Mouse (Mus musculus) stomach, embryonic 14.5 days (tissue): ENCODE measurements at regions not wholly inside any gene's neighbourhood (a gene's known extent, or its start where the extent isn't known, plus 50 kb on each side); places are given as distances from the start of the nearest gene placed in this dataset.

Experiments
- ATAC-seq: fragments of 200-750 bp; cut with Nextera tagmentation; 2 replicates; pipeline ENCODE4 v1.8.0; 2017; ENCODE audit warnings: low read depth, moderate TSS enrichment; ENCODE audit not compliant: insufficient number of reproducible peaks, insufficient read depth, low FRiP score
- H3K27ac ChIP-seq: fragments of 300-500 bp; sonication (generic); 2 replicates; pipeline ENCODE4 v1.5.1; 2014; ENCODE audit warnings: mild to moderate bottlenecking, low read length, moderate library complexity, mixed read lengths
- H3K27me3 ChIP-seq: fragments of 300-500 bp; sonication (generic); 2 replicates; pipeline ENCODE4 v1.6.1; 2014; ENCODE audit warnings: low read length, control low read depth, mixed read lengths; ENCODE audit not compliant: control insufficient read depth, insufficient read depth
- H3K36me3 ChIP-seq: fragments of 300-500 bp; sonication (generic); 2 replicates; pipeline ENCODE4 v1.6.1; 2014; ENCODE audit warnings: mild to moderate bottlenecking, control low read depth, low read length, moderate library complexity, mixed read lengths; ENCODE audit not compliant: control insufficient read depth, insufficient read depth
- H3K4me1 ChIP-seq: fragments of 300-500 bp; sonication (generic); 2 replicates; pipeline ENCODE4 v1.6.1; 2014; ENCODE audit warnings: low read length, control low read depth, mixed read lengths; ENCODE audit not compliant: control insufficient read depth, insufficient read depth
- H3K4me2 ChIP-seq: fragments of 300-500 bp; sonication (generic); replicated peaks from 2 replicates; pipeline ENCODE4 v1.6.1; 2014; ENCODE audit warnings: low read depth, low read length, control low read depth
- H3K4me3 ChIP-seq: fragments of 300-500 bp; sonication (generic); 2 replicates; pipeline ENCODE4 v1.5.1; 2014; ENCODE audit warnings: low read depth, low read length, control low read depth
- H3K9ac ChIP-seq: fragments of 300-500 bp; sonication (generic); replicated peaks from 2 replicates; pipeline ENCODE4 v1.6.1; 2014; ENCODE audit warnings: low read depth, mild to moderate bottlenecking, control low read depth, low read length, moderate library complexity, mixed read lengths
- H3K9me3 ChIP-seq: fragments of 300-500 bp; sonication (generic); 2 replicates; pipeline ENCODE4 v1.6.1; 2016; ENCODE audit warnings: low read depth, low read length, control low read depth; ENCODE audit not compliant: control insufficient read depth
- WGBS: fragments of 180-500 bp; shearing (Covaris S2); extraction: QIAGEN DNeasy Blood & Tissue Kit; methylation state at CpG from one replicate; pipeline ENCODE4 v1.1.7; 2014; 5-methylcytosine and 5-hydroxymethylcytosine counted together

GRCm38 (mm10) chr13:15853022-15853566 is 158.6 kb upstream of the Inhba start:
- no peaks in the 10 kb centered on the region for H3K27me3 ChIP-seq
- H3K4me3 ChIP-seq: no peak overlapping the region
- no peak for ATAC-seq
- no peak overlapping the region for H3K9ac ChIP-seq
- no peaks in the 10 kb centered on the region for H3K9me3 ChIP-seq
- H3K4me1 ChIP-seq: no peaks in the 10 kb centered on the region
- no peak overlapping the region for H3K4me2 ChIP-seq
- H3K36me3 ChIP-seq: no peaks in the 10 kb centered on the region
- H3K27ac ChIP-seq: no peak overlapping the region

- no peak overlapping the region for H3K4me3 ChIP-seq
- H3K27me3 ChIP-seq: no peaks in the 10 kb centered on the region
- no peak overlapping the region for H3K9ac ChIP-seq
- H3K36me3 ChIP-seq: no peaks in the 10 kb centered on the region
- H3K4me1 ChIP-seq: no peaks in the 10 kb centered on the region
- no peaks in the 10 kb centered on the region for H3K9me3 ChIP-seq
- H3K4me2 ChIP-seq: no peak overlapping the region
- H3K27ac ChIP-seq: no peak overlapping the region
- no peak for ATAC-seq
Measured at GRCm38 (mm10) chr13:15862941-15863340, 148.7 kb upstream of the Inhba start.

GRCm38 (mm10) chr13:15863344-15863743 is 148.3 kb upstream of the Inhba start:
- 44% methylated on average over 3 of the region's 3 CpGs for WGBS
- Histone ChIP-seq H3K9ac (no peak overlapping the region), H3K4me2 (no peak overlapping the region), H3K4me1 (no peaks in the 10 kb centered on the region), H3K27ac (no peak overlapping the region), H3K27me3 (no peaks in the 10 kb centered on the region), H3K4me3 (no peak overlapping the region), H3K9me3 (no peaks in the 10 kb centered on the region), H3K36me3 (no peaks in the 10 kb centered on the region)
- no peak for ATAC-seq

GRCm38 (mm10) chr13:15867046-15867561 is 144.5 kb upstream of the Inhba start:
- ATAC-seq: no peak
- WGBS: 70% methylated on average over 5 of the region's 5 CpGs

GRCm38 (mm10) chr13:15877606-15878005 is 134.0 kb upstream of the Inhba start:
- Histone ChIP-seq H3K36me3 (no peaks in the 10 kb centered on the region), H3K9me3 (no peaks in the 10 kb centered on the region), H3K4me1 (no peaks in the 10 kb centered on the region), H3K27ac (no peak overlapping the region), H3K27me3 (no peaks in the 10 kb centered on the region), H3K4me3 (no peak overlapping the region), H3K9ac (no peak overlapping the region), H3K4me2 (no peak overlapping the region)
- no peak for ATAC-seq
- WGBS: 88% methylated on average over 2 of the region's 2 CpGs

More at GRCm38 (mm10) chr13:15867046-15867561, 144.5 kb upstream of the Inhba start:
- Histone ChIP-seq H3K9ac (no peak overlapping the region), H3K4me1 (no peaks in the 10 kb centered on the region), H3K27me3 (no peaks in the 10 kb centered on the region), H3K4me3 (no peak overlapping the region), H3K4me2 (no peak overlapping the region), H3K27ac (no peak overlapping the region), H3K36me3 (no peaks in the 10 kb centered on the region), H3K9me3 (no peaks in the 10 kb centered on the region)

GRCm38 (mm10) chr13:15879576-15879975 is 132.1 kb upstream of the Inhba start:
- Histone ChIP-seq H3K36me3 (no peaks in the 10 kb centered on the region), H3K4me1 (no peaks in the 10 kb centered on the region), H3K27me3 (no peaks in the 10 kb centered on the region), H3K9me3 (no peaks in the 10 kb centered on the region), H3K9ac (no peak overlapping the region), H3K4me3 (no peak overlapping the region), H3K27ac (no peak overlapping the region), H3K4me2 (no peak overlapping the region)
- ATAC-seq: no peak

GRCm38 (mm10) chr13:15890794-15891193 is 120.9 kb upstream of the Inhba start:
- H3K9ac ChIP-seq: no peak overlapping the region
- H3K27ac ChIP-seq: no peak overlapping the region
- no peaks in the 10 kb centered on the region for H3K36me3 ChIP-seq
- H3K27me3 ChIP-seq: no peaks in the 10 kb centered on the region
- no peaks in the 10 kb centered on the region for H3K4me1 ChIP-seq
- no peak overlapping the region for H3K4me3 ChIP-seq
- H3K9me3 ChIP-seq: no peaks in the 10 kb centered on the region
- no peak overlapping the region for H3K4me2 ChIP-seq
- 82% methylated on average over 3 of the region's 3 CpGs for WGBS
- no peak for ATAC-seq

GRCm38 (mm10) chr13:15891403-15891802 is 120.2 kb upstream of the Inhba start:
- no peak overlapping the region for H3K9ac ChIP-seq
- no peak overlapping the region for H3K4me2 ChIP-seq
- H3K4me1 ChIP-seq: no peaks in the 10 kb centered on the region
- no peak overlapping the region for H3K4me3 ChIP-seq
- H3K9me3 ChIP-seq: no peaks in the 10 kb centered on the region
- no peak for ATAC-seq
- H3K27me3 ChIP-seq: no peaks in the 10 kb centered on the region
- H3K36me3 ChIP-seq: no peaks in the 10 kb centered on the region
- H3K27ac ChIP-seq: no peak overlapping the region

GRCm38 (mm10) chr13:15898201-15898600 is 113.5 kb upstream of the Inhba start:
- H3K27ac ChIP-seq: no peak overlapping the region
- no peak overlapping the region for H3K9ac ChIP-seq
- H3K4me1 ChIP-seq: no peaks in the 10 kb centered on the region
- no peaks in the 10 kb centered on the region for H3K9me3 ChIP-seq
- H3K27me3 ChIP-seq: no peaks in the 10 kb centered on the region
- no peak overlapping the region for H3K4me2 ChIP-seq
- H3K36me3 ChIP-seq: no peaks in the 10 kb centered on the region
- H3K4me3 ChIP-seq: no peak overlapping the region
- ATAC-seq: no peak
- WGBS: 73% methylated on average over 1 of the region's 1 CpGs
